ENCODE assay signal across 18 mouse cellular contexts in genomic region chr6:57520749-57521652, GRCm38 (mm10). TPM values are rescaled to one million over a fixed set of nuclear protein-coding genes. Genes with fewer than 3 reads are reported as not detected.
DNase-seq lines count a peak whose midpoint lies in the region; ATAC-seq and TF ChIP-seq lines count a peak whose summit lies in the region.
"Had no signal": no experiment of that assay in that cellular context is flagged by ENCODE, and none has a peak within 500 bp of the region (broad histone marks: within the 10 kb centered on the region; RNA-seq: fewer than 3 reads in every experiment).

No protein-coding gene starts in this region.

- H3K36me3 ChIP-seq in lung, embryonic 16.5 days (ENCODE audit: control insufficient read depth, insufficient read depth, low read length), result 0 out of 2 replicates have a peak, but pooled peaks cover 6% of the 10 kb centered on the region
- H3K36me3 ChIP-seq: forebrain, embryonic 12.5 days; hindbrain, embryonic 15.5 days had no signal

- no peaks in the 10 kb centered on the region for H3K4me1 ChIP-seq in lung, embryonic 16.5 days (replicated peaks; ENCODE audit: control insufficient read depth, insufficient read depth, low read length)
- H3K4me1 ChIP-seq in lung, adult 2 months (ENCODE audit: control insufficient read depth, insufficient read depth, low read length), result no peaks in the 10 kb centered on the region; the same call in 1 of the 2 replicates
- H3K4me1 ChIP-seq: embryonic facial prominence, embryonic 13.5 days; forebrain, embryonic 12.5 days; hindbrain, embryonic 15.5 days had no signal

- peak overlapping the region; percentile 36; the same call in 1 of the 2 replicates for H3K27ac ChIP-seq in lung, embryonic 16.5 days (ENCODE audit: low read length)
- H3K27ac ChIP-seq: embryonic facial prominence, embryonic 13.5 days; forebrain, embryonic 12.5 days; hindbrain, embryonic 15.5 days had no signal

- H3K4me2 ChIP-seq in lung, embryonic 16.5 days (ENCODE audit: low read depth, low read length), result no peak overlapping the region
- H3K4me2 ChIP-seq: embryonic facial prominence, embryonic 13.5 days; forebrain, embryonic 12.5 days; heart, embryonic 12.5 days; hindbrain, embryonic 15.5 days had no signal

- DNase-seq in lung, adult 2 months, result no peak
- DNase-seq in B cell, adult 2 months, result peak; percentile 8 to 10
- DNase-seq in natural killer cell, adult 2 months (ENCODE audit: low spot score in 2 of 2), result no peak
- DNase-seq in thymus, postnatal 14 days, result no peak
- DNase-seq: adrenal gland, postnatal 10 days; cerebellum, adult 11-12 months; cerebellum, adult 9-10 months; cerebellum, postnatal 25 days; gastrocnemius, postnatal 14 days had no signal

- H3K9ac ChIP-seq in lung, embryonic 16.5 days (ENCODE audit: low read length), result no peak overlapping the region
- H3K9ac ChIP-seq: embryonic facial prominence, embryonic 13.5 days; forebrain, embryonic 12.5 days; heart, embryonic 12.5 days; hindbrain, embryonic 15.5 days had no signal

- no peaks in the 10 kb centered on the region for H3K27me3 ChIP-seq in lung, embryonic 16.5 days (ENCODE audit: control insufficient read depth, insufficient read depth, low read depth, low read length)
- H3K27me3 ChIP-seq: embryonic facial prominence, embryonic 13.5 days; forebrain, embryonic 12.5 days; heart, embryonic 12.5 days; hindbrain, embryonic 15.5 days had no signal

- peak; percentile 90 for ATAC-seq in lung, embryonic 16.5 days (ENCODE audit: low read depth)
- ATAC-seq in common myeloid progenitor, adult 5-6 weeks (replicated peaks; ENCODE audit: low read depth, poor library complexity, severe bottlenecking), result peak; percentile 52
- ATAC-seq in neutrophil, adult 5-6 weeks (ENCODE audit: extremely low read depth, insufficient number of reproducible peaks, low FRiP score, poor library complexity, severe bottlenecking), result peak; percentile 76
- ATAC-seq: CD4-positive, CD25-positive, alpha-beta regulatory T cell, adult 4 months; forebrain, embryonic 16.5 days had no signal

- no peaks in the 10 kb centered on the region for H3K9me3 ChIP-seq in lung, embryonic 16.5 days (ENCODE audit: control insufficient read depth, low read length)
- H3K9me3 ChIP-seq: embryonic facial prominence, embryonic 13.5 days; forebrain, embryonic 12.5 days; heart, embryonic 12.5 days; hindbrain, embryonic 15.5 days had no signal

- whole genome bisulfite sequencing in lung, embryonic 16.5 days, result 72% methylated on average over 10 of the region's 10 CpGs
- WGBS in lung, adult 2 months, result 82% methylated on average over 10 of the region's 10 CpGs

- no peak for TF ChIP-seq CTCF in lung, adult 2 months (IDR thresholded peaks at IDR 0.05; ENCODE audit: insufficient read depth, low read length)

- no peak for TF ChIP-seq POLR2A in lung, adult 2 months (IDR thresholded peaks at IDR 0.05; ENCODE audit: borderline replicate concordance, extremely low read depth, low read depth, low read length)

- H3K4me3 ChIP-seq in lung, embryonic 16.5 days (ENCODE audit: low read length), result no peak overlapping the region
- H3K4me3 ChIP-seq in lung, adult 2 months (replicated peaks; ENCODE audit: extremely low read depth, low read depth, low read length), result no peak overlapping the region
- H3K4me3 ChIP-seq: embryonic facial prominence, embryonic 13.5 days; forebrain, embryonic 12.5 days; heart, embryonic 12.5 days; hindbrain, embryonic 15.5 days had no signal

RNA-seq across cellular contexts. Expression of gene Ppm1k, which starts 14.3 kb away (rescaled TPM):
- 7.6 and 9.4 TPM in 2 replicates for polyA plus RNA-seq in lung, embryonic 16.5 days (2015; fragmentation: Nextera tagmentation; extraction: Ambion mirVana)
- polyA plus RNA-seq in lung, adult 2 months (2012; rRNA removed), result 1.5 and 2.9 TPM in 2 replicates
- 25.0 and 32.1 TPM in 2 replicates for total RNA-seq in common myeloid progenitor, adult 5-6 weeks (2017)
- total RNA-seq in neutrophil, adult 5-6 weeks (2017), result 44.7 and 94.0 TPM in 2 replicates

RNA-seq across cellular contexts. Expression of gene Herc6, which starts 59.8 kb away (rescaled TPM):
- 3.8 and 4.4 TPM in 2 replicates for polyA plus RNA-seq in lung, embryonic 16.5 days (2015; fragmentation: Nextera tagmentation; extraction: Ambion mirVana)
- 9.9 and 11.6 TPM in 2 replicates for polyA plus RNA-seq in lung, adult 2 months (2012; rRNA removed)
- total RNA-seq in common myeloid progenitor, adult 5-6 weeks (2017), result 16.2 and 18.3 TPM in 2 replicates
- total RNA-seq in neutrophil, adult 5-6 weeks (2017), result 38.3 and 43.8 TPM in 2 replicates

Comparison
In these comparisons a context has a peak if more than half of its experiments do, and no peak if none do; other contexts are left out.
1. DNase-seq: peak in B cell, adult 2 months (2 of 2); none in lung, adult 2 months (single experiment), natural killer cell, adult 2 months (0 of 2) and thymus, postnatal 14 days (single experiment).
2. Peak in every context shown above with its lines, with median percentiles within 50 percentile points of each other: ATAC-seq.